Mouse (Mus musculus) cerebellum, postnatal 4 days (tissue): Measurements from ENCODE around the gene Patj.

Source experiments
- DNase-seq, 2 experiments: peaks; one replicate each; pipeline ENCODE4 v3.0.0; 2022; ENCODE audit warnings: low spot score in 2 of 2, mixed read lengths in 1 of 2

The Patj gene

DNA sequence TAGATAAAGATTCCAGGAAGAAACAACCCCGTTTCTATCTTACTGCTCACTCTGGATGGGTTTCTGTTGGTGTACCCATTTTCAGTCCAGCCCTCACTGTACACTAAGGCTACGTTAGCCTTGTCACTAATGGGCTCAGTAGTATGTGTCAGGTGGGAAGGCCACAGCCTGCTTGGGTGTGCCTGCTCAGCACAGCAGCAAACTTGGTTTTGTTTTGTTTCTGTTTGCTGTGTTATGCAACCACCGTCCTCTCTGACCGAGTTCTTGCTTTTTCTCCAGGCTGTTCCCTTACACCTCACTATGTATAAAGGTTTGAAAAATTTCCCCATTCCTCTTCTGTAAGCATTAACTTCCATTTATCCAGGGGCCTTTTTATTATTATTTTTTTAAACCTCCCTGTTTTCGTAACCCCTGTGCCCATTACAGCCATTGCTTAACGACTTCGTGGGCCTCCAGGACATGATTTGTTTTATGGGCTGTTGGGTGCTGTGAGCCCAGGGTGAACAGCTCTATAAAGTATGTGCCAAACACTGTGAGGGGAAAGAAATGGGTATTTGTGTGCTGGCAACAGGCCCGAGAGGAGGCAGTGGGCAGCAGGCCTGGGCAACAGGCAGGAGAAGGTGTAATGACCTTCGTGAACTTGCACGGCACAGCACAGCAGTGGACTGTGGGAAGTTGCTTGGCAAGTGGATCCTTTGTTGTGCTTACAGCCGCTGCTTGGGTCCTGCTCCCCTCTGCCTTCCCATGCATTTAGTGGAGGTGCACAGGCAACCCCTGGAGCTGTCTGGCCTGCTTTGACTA is 113.1 kb downstream of the Patj start:
- peak in 1 of 2 experiments; percentile 4 for DNase-seq

DNA sequence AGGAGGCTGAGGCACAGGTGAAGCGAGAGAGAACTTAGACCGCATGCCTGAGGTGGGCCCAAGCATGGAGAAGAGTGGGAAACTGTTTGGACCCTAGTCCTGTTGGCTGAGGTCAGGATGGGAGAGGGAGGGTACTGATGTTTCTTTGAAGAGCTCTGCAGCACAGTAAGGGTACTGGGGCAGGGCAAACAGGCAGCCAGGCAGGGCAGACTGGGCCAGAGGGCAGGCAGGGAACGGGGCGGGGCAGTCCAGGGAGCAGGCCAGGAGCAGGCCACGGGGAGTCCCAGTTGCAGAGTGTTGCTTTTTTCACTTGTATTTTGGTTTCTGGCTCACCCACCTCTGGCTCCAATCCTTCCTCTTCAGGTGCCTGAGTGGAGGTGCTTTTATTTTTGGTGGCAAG is 114.4 kb downstream of the Patj start:
- no peak for DNase-seq

DNA sequence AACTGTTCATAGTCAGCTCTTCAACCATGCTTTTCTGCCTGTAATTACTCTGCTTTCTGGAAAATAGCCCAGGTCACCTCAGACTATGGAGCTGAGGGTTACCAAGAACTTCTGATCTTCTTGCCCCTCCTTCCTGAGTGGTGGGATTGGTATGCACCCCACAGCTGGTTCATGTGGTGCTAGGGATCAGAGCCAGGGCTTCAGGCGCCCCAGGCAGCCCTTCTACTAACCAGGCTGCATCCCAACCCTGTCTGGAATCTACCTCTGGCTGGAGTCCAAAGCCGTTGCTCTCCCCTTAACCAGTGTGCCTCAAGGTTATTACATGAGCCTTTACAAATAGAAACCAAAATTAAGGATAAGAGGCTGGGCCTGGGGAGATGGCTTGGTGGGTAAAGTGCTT is 115.7 kb downstream of the Patj start:
- DNase-seq: peak in 1 of 2 experiments; percentile 16

DNA sequence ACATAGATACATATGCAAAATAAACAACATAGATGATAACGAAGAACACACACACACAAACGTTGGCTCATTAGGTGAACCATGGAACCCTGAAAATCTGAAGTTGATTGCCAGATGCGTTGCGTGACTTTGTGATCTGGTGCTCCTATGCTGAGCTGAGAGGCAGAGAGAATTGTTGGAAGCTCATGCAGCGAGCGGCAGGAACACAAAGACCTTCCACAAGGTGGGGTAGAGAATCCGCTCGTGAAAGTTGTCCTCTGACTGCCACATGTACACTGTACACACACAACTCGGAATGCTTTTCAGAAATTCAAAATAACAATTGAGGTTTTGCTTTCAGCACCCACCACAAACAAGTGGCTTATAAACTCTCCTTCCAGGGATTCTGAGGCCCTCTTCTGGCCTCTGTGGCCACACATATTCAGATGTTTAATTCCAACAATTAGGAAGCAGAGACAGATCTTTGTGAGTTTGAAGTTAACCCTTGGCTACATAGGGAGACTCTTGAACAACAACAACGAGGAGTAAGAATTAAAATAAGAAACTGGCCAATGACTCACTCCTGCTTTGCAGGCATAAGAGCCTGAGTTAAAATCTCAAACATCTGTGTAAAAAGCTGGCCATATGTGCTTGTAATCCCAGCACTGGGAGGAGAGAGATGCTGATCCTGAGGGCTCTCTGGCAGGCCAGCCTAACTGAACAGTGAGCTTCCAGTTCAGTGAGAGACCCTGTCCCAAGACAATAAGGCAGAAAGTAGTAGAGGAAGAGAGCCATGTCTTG is 116.6 kb downstream of the Patj start:
- DNase-seq: no peak

- DNase-seq: no peak
Measured at GRCm38 (mm10) chr4:98520492-98520891, 124.9 kb downstream of the Patj start.

DNA sequence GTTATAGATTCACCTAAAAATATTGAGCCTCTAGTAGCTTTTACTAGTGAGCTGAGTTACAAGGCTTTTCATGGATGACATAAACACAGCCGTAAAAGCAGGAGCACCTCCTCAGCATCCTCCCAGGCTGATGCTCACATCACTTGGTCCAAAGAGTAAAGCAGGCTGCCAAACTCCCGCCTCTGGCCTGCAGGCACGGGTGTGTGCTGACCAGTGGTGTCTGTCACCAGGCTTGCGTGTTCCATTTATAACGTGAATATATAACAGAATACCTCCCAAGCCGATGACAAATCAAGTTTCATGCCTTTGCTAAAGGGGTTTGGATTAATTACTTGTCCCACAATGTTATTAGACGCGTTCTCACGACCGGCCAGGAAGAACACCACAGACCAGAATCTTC is 128.9 kb downstream of the Patj start:
- DNase-seq: no peak

GRCm38 (mm10) chr4:98535446-98535845 is 139.9 kb downstream of the Patj start:
- no peak for DNase-seq

DNA sequence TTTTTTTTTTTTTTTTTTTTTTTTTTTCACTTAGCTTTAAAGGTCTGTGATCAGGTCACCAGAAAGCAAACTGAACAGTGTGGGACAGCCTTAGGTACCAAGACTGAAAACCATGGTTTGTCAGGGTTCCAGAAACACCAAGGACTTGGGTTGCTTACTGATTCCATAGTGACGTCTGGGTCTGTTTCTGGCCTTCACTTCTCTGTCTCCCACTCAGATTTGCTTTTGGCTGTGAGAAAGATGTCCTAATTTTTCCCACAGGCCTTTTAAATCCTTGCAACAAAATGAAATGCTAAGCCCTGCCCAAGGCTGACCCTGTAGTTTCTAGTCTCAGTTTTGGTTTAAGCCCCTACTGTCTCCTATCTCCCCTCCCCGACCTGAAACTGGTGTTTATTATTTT is 146.0 kb downstream of the Patj start:
- no peak for DNase-seq

DNA sequence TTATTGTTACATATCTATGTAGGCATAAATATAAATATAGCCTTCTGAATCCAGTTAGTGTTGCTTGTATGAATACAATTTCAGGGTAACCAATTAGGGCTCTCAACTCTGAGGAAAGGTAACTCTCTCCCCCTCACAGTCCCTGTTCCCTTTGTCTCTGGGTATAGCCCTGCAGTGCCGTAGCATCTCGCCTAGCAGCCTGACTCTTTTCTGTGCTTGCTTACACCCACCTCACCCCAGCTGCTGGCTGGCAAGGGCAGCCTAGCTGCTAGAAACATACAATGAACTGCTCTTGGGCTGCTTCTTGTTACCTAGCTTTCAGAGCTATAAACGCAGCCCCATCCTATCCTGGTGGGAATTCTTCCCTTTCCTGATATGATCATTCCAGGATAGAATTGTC is 147.4 kb downstream of the Patj start:
- DNase-seq: no peak

- DNase-seq: no peak
Measured at GRCm38 (mm10) chr4:98545376-98545775, 149.8 kb downstream of the Patj start.

DNA sequence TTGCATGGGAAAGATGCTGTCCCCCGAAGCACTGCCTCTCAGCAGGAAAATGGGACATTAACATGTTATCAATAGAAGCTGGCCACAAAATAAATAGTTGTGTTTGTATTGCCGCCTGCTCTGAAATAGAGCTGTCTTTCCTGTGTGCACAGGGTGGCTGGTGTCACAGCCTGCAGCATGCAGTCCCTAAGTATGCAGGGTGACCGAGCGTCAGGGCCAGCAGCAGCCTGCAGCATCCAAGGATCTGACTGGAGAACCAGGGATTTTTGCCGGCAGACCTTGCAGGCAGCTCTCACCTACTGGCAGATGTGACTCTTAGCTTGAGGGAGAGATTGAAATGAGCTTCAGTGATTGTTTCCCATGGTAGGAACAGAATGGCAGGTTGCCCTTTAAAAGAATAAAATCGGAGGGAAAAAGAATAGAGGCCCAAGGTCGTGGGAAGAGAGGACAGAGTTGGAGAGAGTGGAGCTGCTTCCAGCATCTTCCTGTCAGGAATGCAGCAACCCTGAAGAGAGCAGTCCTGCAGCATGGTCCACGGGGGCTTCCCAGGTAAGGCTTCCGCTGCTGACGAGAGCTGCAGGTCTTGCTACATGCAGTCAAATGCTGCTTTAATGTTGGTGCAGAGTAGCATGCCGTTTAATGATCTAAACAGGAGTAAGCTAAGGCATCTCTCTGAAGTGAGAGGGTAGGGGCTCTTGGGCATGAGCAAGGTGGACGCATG is 151.0 kb downstream of the Patj start:
- no peak for DNase-seq

GRCm38 (mm10) chr4:98549491-98549890 is 153.9 kb downstream of the Patj start:
- DNase-seq: no peak

GRCm38 (mm10) chr4:98550116-98550515 is 154.5 kb downstream of the Patj start:
- no peak for DNase-seq

- DNase-seq: no peak
Measured at GRCm38 (mm10) chr4:98555666-98556065, 160.1 kb downstream of the Patj start.

DNA sequence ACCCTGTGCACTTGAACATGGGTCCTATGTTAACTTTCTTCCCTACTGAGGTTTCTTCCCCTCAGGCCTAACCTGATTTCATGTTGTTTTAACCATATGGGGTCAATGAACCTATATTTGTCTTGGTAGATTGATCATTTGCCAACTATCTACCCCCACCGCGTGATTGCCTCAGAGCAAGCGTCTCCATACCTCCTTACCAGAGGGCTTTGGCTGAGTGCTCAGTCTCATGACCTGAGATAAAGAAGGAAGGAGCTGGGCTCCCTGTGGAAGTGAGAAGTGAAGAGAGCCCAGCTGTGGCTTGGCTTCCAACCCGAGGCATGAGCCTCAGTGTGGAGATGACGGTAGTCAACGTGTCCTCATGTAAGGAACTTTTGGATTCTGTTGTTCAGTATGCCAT is 160.9 kb downstream of the Patj start:
- DNase-seq: no peak

GRCm38 (mm10) chr4:98557192-98557591 is 161.6 kb downstream of the Patj start:
- DNase-seq: peak in 1 of 2 experiments; percentile 22

GRCm38 (mm10) chr4:98560196-98560830 is 164.7 kb downstream of the Patj start:
- no peak for DNase-seq

DNA sequence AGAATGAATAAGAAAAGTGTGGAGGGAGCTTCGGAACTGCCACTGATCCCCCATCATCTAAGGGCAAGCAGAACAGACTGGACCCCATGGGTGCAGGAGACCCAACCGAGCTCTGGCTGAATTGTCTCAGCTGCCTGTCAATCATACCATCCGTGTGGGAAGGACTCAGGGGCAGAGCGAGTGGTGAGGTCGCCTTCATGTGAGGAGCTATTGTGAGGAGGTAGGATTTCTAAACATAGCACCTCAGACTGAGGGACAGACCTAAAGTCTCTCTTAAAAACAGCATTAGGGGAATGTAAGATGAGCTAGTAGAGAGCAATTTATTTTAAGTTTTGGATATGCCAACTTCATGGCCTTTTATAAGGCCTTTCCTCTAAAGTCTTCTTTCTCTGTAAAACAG is 167.5 kb downstream of the Patj start:
- DNase-seq: no peak

GRCm38 (mm10) chr4:98563506-98564195 is 168.1 kb downstream of the Patj start:
- DNase-seq: no peak

GRCm38 (mm10) chr4:98564196-98564865 is 168.7 kb downstream of the Patj start:
- no peak for DNase-seq

- no peak for DNase-seq
Measured at GRCm38 (mm10) chr4:98566741-98567140, 171.2 kb downstream of the Patj start.
